Mouse (Mus musculus) embryonic fibroblast, embryonic 13.5 days (primary cell): ENCODE measurements around the gene Cd59a.

Source experiments
- CTCF ChIP-seq: IDR thresholded peaks from 2 replicates; pipeline ENCODE4 v1.5.1; 2011; ENCODE audit warnings: mild to moderate bottlenecking, control low read depth, low read length, moderate library complexity, borderline replicate concordance; ENCODE audit not compliant: insufficient read depth
- POLR2A ChIP-seq: IDR thresholded peaks from 2 replicates; pipeline ENCODE4 v1.6.1; 2011; ENCODE audit warnings: low read depth, mild to moderate bottlenecking, control low read depth, low read length, moderate library complexity

GRCm38 (mm10) chr2:104163418-104163817 lies 67.8 kb downstream of the Cd59a start:
- no peak for TF ChIP-seq CTCF
- TF ChIP-seq POLR2A = no peak
